Mouse (Mus musculus) R1 (cell line): ENCODE measurements around the gene Lhfpl4.

Experiments
- DNase-seq: peaks from one replicate; pipeline ENCODE4 v3.0.0-alpha.2; 2018; ENCODE audit warnings: low read depth, low spot score

The Lhfpl4 gene

GRCm38 (mm10) chr6:113168316-113168975 lies 26.7 kb downstream of the Lhfpl4 start:
- no peak for DNase-seq

- DNase-seq, result peak; percentile 74
These were observed 28.4 kb downstream of the Lhfpl4 start for GRCm38 (mm10) chr6:113166661-113167251.

GRCm38 (mm10) chr6:113163513-113163912 lies 31.7 kb downstream of the Lhfpl4 start:
- no peak for DNase-seq

GRCm38 (mm10) chr6:113161982-113162381 lies 33.2 kb downstream of the Lhfpl4 start:
- DNase-seq, result no peak

- DNase-seq, result no peak
These were observed 35.1 kb downstream of the Lhfpl4 start for GRCm38 (mm10) chr6:113160106-113160505.

- peak; percentile 38 for DNase-seq
These were observed 39.1 kb downstream of the Lhfpl4 start for GRCm38 (mm10) chr6:113156064-113156463.

- peak; percentile 59 for DNase-seq
These were observed 40.3 kb downstream of the Lhfpl4 start for GRCm38 (mm10) chr6:113154886-113155285.

GRCm38 (mm10) chr6:113154071-113154470 lies 41.1 kb downstream of the Lhfpl4 start:
- DNase-seq, result no peak

- DNase-seq, result no peak
These were observed 49.9 kb downstream of the Lhfpl4 start for GRCm38 (mm10) chr6:113145249-113145648.

GRCm38 (mm10) chr6:113144764-113145163 lies 50.4 kb downstream of the Lhfpl4 start:
- DNase-seq, result no peak

GRCm38 (mm10) chr6:113141389-113142094 lies 53.6 kb downstream of the Lhfpl4 start:
- DNase-seq, result no peak

GRCm38 (mm10) chr6:113133360-113133759 lies 61.8 kb downstream of the Lhfpl4 start:
- no peak for DNase-seq

GRCm38 (mm10) chr6:113120806-113121205 lies 74.4 kb downstream of the Lhfpl4 start:
- DNase-seq, result no peak
